Mouse (Mus musculus): ENCODE results near the gene Vcam1. TPM values are rescaled to one million over a fixed set of nuclear protein-coding genes. Genes with fewer than 3 reads are reported as not detected.

Vcam1 gene
- polyA plus RNA-seq, 1 experiment from 2014 or later, result 49.2 TPM

DNA sequence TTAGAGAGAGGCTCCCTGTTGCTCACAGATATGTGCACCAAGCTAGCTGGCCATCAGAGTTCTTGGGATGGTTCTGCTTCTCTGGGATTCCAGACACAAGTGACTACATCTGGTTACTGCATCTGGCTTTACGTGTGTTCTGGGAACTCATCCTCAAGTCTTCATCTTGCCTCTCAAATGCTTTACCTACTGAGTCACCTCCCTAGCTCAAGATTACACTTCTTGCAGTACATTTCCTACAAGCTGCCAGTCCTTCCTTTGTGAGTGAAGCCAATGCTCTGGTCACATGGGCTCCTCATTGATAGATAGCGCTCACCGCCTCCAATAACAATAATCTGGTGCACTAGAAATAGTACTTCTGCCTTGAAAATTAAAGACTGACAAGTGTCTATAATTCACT lies 11.7 kb upstream of the Vcam1 start:
- H3K4me2 ChIP-seq, result no peak overlapping the region
- H3K4me1 ChIP-seq (replicated peaks), result no peaks in the 10 kb centered on the region
- H3K27me3 ChIP-seq, result no peaks in the 10 kb centered on the region
- WGBS, result 98% methylated on average over 3 of the region's 3 CpGs
- H3K9me3 ChIP-seq, result no peaks in the 10 kb centered on the region
- H3K4me3 ChIP-seq, result no peak overlapping the region
- no peaks in the 10 kb centered on the region for H3K36me3 ChIP-seq
- H3K27ac ChIP-seq, result no peak overlapping the region
- no peak for ATAC-seq (ENCODE audit: low FRiP score)
- no peak overlapping the region for H3K9ac ChIP-seq

DNA sequence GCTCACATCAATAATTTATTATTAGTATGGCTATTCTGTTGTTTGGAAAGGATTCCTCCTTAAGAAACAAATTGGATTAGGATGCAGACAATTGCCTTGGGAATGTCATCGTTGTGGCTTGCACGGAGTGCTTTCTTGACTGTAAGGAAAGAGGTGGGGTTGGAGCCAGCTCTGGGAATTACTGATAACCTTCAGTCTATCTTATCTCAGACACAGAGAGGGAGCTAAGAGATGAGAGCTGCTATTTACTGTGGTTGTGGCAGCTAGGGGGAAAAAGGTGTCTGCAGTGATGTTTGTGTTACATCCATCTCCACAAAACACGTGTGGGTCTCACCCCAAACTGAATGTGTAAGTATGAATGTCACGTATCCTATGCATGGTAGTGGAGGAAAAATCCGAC lies 9.5 kb upstream of the Vcam1 start:
- Histone ChIP-seq H3K4me3 (no peak overlapping the region), H3K4me1 (replicated peaks) (no peaks in the 10 kb centered on the region), H3K4me2 (no peak overlapping the region), H3K27ac (no peak overlapping the region), H3K9ac (no peak overlapping the region), H3K36me3 (no peaks in the 10 kb centered on the region), H3K9me3 (no peaks in the 10 kb centered on the region), H3K27me3 (no peaks in the 10 kb centered on the region)
- no peak for ATAC-seq (ENCODE audit: low FRiP score)
- 78% methylated on average over 5 of the region's 5 CpGs for WGBS

DNA sequence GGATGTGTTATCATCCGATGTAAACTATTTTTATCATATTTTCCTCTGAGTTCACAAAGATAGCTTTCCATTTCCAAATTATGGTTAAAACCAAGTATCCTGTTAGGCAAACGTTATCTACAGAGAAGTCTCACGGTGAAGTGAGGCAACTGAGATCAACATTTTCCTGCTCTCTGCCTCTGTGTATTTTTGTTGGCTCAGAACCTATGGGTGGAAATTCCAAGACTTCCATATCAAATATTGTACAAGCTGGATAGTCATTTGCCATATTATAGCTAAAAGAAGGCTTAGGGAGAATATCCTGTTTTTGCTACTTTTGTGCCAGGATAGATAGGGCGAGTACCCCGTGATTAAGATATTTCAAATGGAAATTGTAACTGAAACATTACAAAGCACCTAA lies 8.6 kb upstream of the Vcam1 start:
- Histone ChIP-seq H3K36me3 (no peaks in the 10 kb centered on the region), H3K27me3 (no peaks in the 10 kb centered on the region), H3K4me1 (replicated peaks) (no peaks in the 10 kb centered on the region), H3K27ac (no peak overlapping the region), H3K4me3 (no peak overlapping the region), H3K9me3 (no peaks in the 10 kb centered on the region), H3K4me2 (no peak overlapping the region), H3K9ac (no peak overlapping the region)
- 91% methylated on average over 5 of the region's 5 CpGs for WGBS
- ATAC-seq (ENCODE audit: low FRiP score), result no peak

DNA sequence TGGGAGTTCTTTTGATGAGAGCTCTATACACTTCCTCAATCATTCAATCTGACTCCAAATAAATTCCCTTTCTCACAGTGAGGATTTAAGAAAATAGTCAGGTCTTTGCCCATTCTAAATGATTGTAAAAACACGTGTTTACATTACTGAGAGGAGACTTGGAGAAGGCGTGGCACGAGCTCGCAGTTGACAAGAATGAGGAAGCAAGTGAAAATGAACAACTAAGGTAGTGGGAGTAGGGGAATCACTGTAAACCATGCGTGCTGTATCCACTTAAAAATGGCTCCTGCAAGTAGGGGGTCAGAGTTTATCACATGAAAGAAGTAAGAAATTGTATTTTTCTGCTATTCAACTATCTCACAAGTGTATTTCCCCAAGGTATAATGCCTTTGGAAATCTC lies 3.9 kb upstream of the Vcam1 start:
- Histone ChIP-seq H3K4me2 (no peak overlapping the region), H3K9me3 (no peaks in the 10 kb centered on the region), H3K27me3 (no peaks in the 10 kb centered on the region), H3K36me3 (no peaks in the 10 kb centered on the region), H3K27ac (no peak overlapping the region), H3K9ac (no peak overlapping the region), H3K4me1 (replicated peaks) (0 out of 2 replicates have a peak, but pooled peaks cover 7% of the 10 kb centered on the region), H3K4me3 (no peak overlapping the region)
- no peak for ATAC-seq (ENCODE audit: low FRiP score)
- 79% methylated on average over 5 of the region's 5 CpGs for WGBS

DNA sequence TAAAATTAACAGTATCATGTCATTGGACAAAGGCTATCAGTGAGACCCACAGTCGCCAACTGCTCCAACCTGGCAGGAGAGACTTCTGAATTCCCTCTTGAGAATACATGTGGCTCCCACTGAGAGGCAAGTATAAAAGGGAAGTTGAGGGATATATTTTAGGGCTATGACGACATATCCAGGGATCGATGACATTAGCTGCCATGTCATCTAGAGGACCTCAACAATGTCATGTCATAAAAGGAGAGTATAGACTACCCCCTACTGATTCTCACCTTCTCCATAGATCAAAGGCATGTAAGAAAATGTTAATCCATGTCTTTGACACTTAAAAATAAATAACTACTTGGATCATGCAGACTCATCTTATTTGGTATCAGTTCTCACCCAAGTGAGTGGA lies 1.2 kb upstream of the Vcam1 start:
- H3K9me3 ChIP-seq, result no peaks in the 10 kb centered on the region
- H3K4me2 ChIP-seq, result no peak overlapping the region
- H3K36me3 ChIP-seq, result no peaks in the 10 kb centered on the region
- no peak overlapping the region for H3K4me3 ChIP-seq
- H3K4me1 ChIP-seq (replicated peaks), result peaks cover 14% of the 10 kb centered on the region; the same call in 1 of the 2 replicates
- H3K27me3 ChIP-seq, result no peaks in the 10 kb centered on the region
- 88% methylated on average over 3 of the region's 3 CpGs for WGBS
- no peak overlapping the region for H3K9ac ChIP-seq
- H3K27ac ChIP-seq, result no peak overlapping the region
- no peak for ATAC-seq (ENCODE audit: low FRiP score)

DNA sequence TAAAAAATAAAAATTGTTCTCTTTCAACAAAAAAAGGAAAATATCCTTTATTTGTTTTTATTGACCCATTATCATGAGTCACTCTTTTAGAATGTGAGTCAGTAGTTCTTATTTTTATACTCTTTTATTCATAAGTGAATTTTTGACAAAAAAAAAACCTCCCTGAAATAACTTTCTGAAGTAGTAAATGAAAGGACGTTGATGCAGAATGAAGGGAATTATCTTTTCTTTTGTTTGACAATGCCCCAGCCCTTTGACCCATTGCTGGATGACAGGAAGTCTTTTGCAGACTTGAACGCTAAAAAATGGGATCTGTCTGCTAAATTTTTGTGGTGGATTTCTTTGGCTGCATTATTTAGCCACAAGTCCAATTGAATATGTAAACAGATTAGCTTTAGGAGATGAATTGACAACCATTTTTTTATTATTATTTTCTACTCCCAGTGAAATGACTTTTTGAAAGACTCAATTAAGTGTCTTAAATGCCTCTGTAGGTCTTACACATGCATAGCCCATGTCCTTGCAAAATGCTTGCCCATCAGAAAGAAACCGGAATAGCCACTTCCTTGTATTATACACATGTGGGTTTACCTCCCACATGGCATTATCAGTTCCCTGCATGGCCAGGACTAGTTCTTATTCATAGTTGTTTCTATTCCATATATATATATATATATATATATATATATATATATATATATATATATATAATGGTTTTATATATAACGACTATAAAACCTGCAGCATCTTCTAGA lies 530 bp upstream of the Vcam1 start:
- Histone ChIP-seq H3K36me3 (no peaks in the 10 kb centered on the region), H3K4me3 (no peak overlapping the region), H3K4me1 (replicated peaks) (peaks cover 14% of the 10 kb centered on the region; the same call in 1 of the 2 replicates), H3K4me2 (peak overlapping the region; percentile 48; the same call in 1 of the 2 replicates), H3K27me3 (no peaks in the 10 kb centered on the region), H3K27ac (no peak overlapping the region), H3K9me3 (no peaks in the 10 kb centered on the region), H3K9ac (no peak overlapping the region)
- WGBS, result 39% methylated on average over 4 of the region's 4 CpGs
- ATAC-seq (ENCODE audit: low FRiP score), result no peak

DNA sequence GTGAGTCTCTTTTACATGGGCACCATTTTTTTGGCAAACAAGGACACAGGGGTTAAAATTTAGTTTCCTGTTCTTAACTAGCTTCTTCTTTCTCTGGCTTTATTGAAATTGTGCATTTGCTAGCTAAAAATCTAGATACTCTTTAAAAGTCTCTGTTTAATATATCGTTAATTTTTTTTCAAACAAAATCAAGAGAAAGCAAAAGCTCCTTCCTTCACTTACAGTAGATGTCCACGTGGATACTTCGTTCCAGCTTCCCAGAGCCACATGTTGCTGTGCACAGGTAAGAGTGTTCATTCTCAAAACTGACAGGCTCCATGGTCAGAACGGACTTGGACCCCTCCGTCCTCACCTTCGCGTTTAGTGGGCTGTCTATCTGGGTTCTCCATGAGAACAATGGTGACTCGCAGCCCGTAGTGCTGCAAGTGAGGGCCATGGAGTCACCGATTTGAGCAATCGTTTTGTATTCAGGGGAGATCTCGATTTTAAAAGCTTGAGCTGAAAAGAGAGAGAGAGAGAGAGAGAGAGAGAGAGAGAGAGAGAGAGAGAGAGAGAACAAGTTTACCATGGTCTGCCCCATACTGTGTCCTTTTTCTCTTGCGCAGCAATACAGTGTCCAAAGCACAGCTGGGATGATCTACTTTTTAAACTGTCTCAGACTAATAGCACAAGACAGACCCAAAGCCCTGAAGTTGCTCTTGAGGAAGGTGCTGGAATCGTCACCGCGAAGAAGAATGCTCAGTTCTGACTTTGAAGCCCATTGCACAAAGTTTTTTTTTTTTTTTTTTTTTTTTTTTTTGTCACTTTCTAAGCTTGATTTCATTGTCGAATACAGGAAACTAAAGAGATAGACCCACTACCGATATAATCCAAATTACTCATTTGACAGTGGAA lies 930 bp downstream of the Vcam1 start:
- Histone ChIP-seq H3K4me1 (replicated peaks) (peaks cover 14% of the 10 kb centered on the region; the same call in 1 of the 2 replicates), H3K27ac (peak overlapping the region; percentile 55), H3K9me3 (no peaks in the 10 kb centered on the region), H3K4me3 (peak overlapping the region; percentile 33), H3K4me2 (peak overlapping the region; percentile 48), H3K9ac (peak overlapping the region; percentile 49; the same call in 1 of the 2 replicates), H3K36me3 (no peaks in the 10 kb centered on the region), H3K27me3 (no peaks in the 10 kb centered on the region)
- no peak for ATAC-seq (ENCODE audit: low FRiP score)
- WGBS, result 44% methylated on average over 17 of the region's 18 CpGs

DNA sequence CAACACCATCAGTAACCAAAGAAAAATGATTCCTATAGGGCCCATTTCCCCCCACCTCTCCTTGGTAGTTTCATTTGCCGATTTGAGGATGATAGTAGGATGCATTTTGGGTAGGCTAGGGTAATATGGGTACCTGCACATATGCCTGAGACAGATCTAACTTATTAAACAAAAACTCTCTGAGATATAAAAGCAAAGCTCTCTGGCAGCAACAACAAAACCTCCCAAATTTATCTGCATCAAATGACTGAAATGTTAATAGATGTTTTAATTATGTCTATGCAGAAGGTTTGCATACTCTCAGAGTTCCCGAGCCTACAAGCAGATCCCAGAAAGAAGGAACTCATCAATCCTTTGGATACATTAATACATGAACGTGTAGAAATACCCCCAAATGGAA lies 1.7 kb downstream of the Vcam1 start:
- H3K4me2 ChIP-seq, result peak overlapping the region; percentile 48
- no peak for ATAC-seq (ENCODE audit: low FRiP score)
- 55% methylated on average over 3 of the region's 3 CpGs for WGBS
- peaks cover 14% of the 10 kb centered on the region; the same call in 1 of the 2 replicates for H3K4me1 ChIP-seq (replicated peaks)
- H3K36me3 ChIP-seq, result no peaks in the 10 kb centered on the region
- no peaks in the 10 kb centered on the region for H3K27me3 ChIP-seq
- H3K9ac ChIP-seq, result peak overlapping the region; percentile 49; the same call in 1 of the 2 replicates
- peak overlapping the region; percentile 33 for H3K4me3 ChIP-seq
- no peaks in the 10 kb centered on the region for H3K9me3 ChIP-seq
- H3K27ac ChIP-seq, result no peak overlapping the region

DNA sequence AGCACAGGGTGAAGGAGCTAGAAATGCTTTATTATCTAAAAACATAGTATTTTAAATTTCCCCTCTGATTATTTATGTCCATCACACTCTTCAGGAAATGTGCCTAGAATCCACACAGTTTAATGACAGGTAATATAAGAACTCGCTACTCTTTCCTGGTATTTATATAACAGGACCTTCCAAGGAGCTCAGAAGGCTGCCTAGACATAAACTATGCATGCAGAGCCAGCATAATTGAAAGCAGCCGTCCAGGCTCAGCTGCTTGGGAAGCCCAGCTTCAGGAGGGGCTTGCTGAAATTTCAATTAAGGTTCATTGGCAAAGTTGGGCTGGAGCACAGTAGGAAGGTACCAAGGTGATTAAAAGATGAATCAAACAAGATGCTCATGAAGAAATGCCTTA lies 2.2 kb downstream of the Vcam1 start:
- peak overlapping the region; percentile 45 for H3K4me2 ChIP-seq
- peaks cover 14% of the 10 kb centered on the region; the same call in 1 of the 2 replicates for H3K4me1 ChIP-seq (replicated peaks)
- H3K27ac ChIP-seq, result peak overlapping the region; percentile 63; the same call in 1 of the 2 replicates
- H3K27me3 ChIP-seq, result no peaks in the 10 kb centered on the region
- no peak for ATAC-seq (ENCODE audit: low FRiP score)
- WGBS, result 35% methylated on average over 2 of the region's 2 CpGs
- H3K9me3 ChIP-seq, result no peaks in the 10 kb centered on the region
- no peaks in the 10 kb centered on the region for H3K36me3 ChIP-seq
- peak overlapping the region; percentile 33 for H3K4me3 ChIP-seq
- H3K9ac ChIP-seq, result no peak overlapping the region

DNA sequence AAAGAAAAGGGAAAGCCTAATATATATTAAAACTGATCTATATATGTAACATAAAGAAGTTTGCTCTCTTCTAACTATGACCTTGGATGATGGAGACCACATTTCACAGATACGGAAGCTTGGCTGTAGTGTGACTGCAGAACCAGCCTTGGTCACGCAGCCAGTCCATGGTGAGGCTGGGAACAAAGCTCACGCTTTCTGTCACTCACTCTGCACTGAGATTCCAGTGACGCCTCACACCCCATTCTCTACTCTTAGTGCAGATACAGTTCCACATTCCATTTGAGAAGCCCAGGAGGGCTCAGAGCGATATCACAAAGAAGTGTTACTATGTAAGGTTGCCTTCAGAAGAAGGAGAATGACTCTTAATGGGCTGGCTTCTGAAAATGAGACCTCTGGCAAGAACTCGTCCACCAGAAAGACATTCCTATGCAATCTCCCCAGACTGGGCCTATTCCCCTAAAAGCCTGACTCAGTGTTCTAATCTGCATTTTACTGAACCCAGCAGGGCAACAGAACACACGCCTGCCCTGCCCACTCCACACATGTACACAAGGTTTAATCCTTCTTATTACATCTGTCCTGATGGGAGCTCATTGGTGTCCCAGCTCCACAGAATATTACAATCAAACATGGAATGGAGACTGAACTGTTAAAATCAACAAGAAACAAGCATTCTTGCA lies 2.8 kb downstream of the Vcam1 start:
- H3K27me3 ChIP-seq, result no peaks in the 10 kb centered on the region
- peaks cover 14% of the 10 kb centered on the region; the same call in 1 of the 2 replicates for H3K4me1 ChIP-seq (replicated peaks)
- peak overlapping the region; percentile 63; the same call in 1 of the 2 replicates for H3K27ac ChIP-seq
- WGBS, result 36% methylated on average over 7 of the region's 7 CpGs
- 0 out of 2 replicates have a peak, but pooled peaks have one; percentile 65 for ATAC-seq (ENCODE audit: low FRiP score)
- H3K4me2 ChIP-seq, result peak overlapping the region; percentile 45
- no peaks in the 10 kb centered on the region for H3K9me3 ChIP-seq
- peak overlapping the region; percentile 33 for H3K4me3 ChIP-seq
- H3K9ac ChIP-seq, result no peak overlapping the region
- no peaks in the 10 kb centered on the region for H3K36me3 ChIP-seq

DNA sequence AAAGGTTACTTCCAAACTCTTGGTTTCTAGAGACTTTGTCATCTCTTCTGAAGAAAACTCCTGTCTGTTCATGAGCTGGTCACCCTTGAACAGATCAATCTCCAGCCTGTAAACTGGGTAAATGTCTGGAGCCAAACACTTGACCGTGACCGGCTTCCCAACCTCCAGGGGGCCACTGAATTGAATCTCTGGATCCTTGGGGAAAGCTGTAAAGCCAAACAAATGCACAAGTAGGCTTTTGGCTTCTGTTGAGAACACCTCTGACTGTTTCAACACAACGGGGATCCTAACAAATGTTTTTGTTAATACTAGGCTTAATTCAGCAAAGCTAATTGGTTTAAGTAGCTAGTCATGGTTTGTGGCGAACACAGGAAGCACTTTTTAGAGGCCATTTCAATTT lies 3.4 kb downstream of the Vcam1 start:
- WGBS, result 17% methylated on average over 4 of the region's 4 CpGs
- Histone ChIP-seq H3K4me3 (peak overlapping the region; percentile 1; the same call in 1 of the 2 replicates), H3K9ac (no peak overlapping the region), H3K27me3 (no peaks in the 10 kb centered on the region), H3K9me3 (no peaks in the 10 kb centered on the region), H3K27ac (no peak overlapping the region), H3K4me1 (replicated peaks) (peaks cover 14% of the 10 kb centered on the region; the same call in 1 of the 2 replicates), H3K36me3 (no peaks in the 10 kb centered on the region), H3K4me2 (peak overlapping the region; percentile 45)
- ATAC-seq (ENCODE audit: low FRiP score), result peak; percentile 51; the same call in 1 of the 2 replicates

DNA sequence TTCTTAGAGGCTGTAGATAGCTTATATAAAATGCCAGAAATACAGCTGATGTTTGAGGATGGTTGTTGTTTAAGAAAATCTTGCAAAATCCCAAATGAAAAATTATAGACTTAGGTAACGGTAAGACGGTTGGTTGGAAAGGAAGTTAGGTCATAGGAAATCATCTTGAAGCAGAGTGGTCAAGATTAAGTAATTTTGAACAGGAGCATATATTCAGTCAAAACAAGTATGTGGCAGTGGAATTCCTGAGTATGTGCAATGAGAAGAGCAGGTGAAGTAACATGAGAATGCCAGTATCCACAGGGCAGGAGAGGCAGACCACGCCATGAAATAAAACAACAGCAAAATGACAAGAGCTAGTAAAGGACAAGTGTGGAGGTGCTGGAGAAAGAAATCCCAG lies 5.7 kb downstream of the Vcam1 start:
- Histone ChIP-seq H3K36me3 (no peaks in the 10 kb centered on the region), H3K27me3 (no peaks in the 10 kb centered on the region), H3K4me1 (replicated peaks) (peaks cover 12% of the 10 kb centered on the region; the same call in 1 of the 2 replicates), H3K9me3 (no peaks in the 10 kb centered on the region), H3K27ac (no peak overlapping the region), H3K9ac (no peak overlapping the region), H3K4me2 (no peak overlapping the region), H3K4me3 (no peak overlapping the region)
- 94% methylated on average over 3 of the region's 3 CpGs for WGBS
- no peak for ATAC-seq (ENCODE audit: low FRiP score)
